Mouse (Mus musculus): ENCODE results near the gene Rps11.

Gene Rps11

GRCm38 (mm10) chr7:45082401-45083299, 41.6 kb downstream of the Rps11 start:
- peak; percentile 78 for DNase-seq

GRCm38 (mm10) chr7:45081016-45081415, 43.2 kb downstream of the Rps11 start:
- no peak for DNase-seq

GRCm38 (mm10) chr7:45079856-45080255, 44.4 kb downstream of the Rps11 start:
- DNase-seq: peak; percentile 95

- peak; percentile 89 for DNase-seq
These were observed 45.7 kb downstream of the Rps11 start for GRCm38 (mm10) chr7:45078513-45078912.

GRCm38 (mm10) chr7:45077829-45078228, 46.4 kb downstream of the Rps11 start:
- no peak for DNase-seq

GRCm38 (mm10) chr7:45077322-45077721, 46.9 kb downstream of the Rps11 start:
- DNase-seq: no peak

- no peak for DNase-seq
These were observed 47.7 kb downstream of the Rps11 start for GRCm38 (mm10) chr7:45076501-45076900.

- no peak for DNase-seq
These were observed 48.8 kb downstream of the Rps11 start for GRCm38 (mm10) chr7:45075405-45075804.

GRCm38 (mm10) chr7:45073949-45074348, 50.3 kb downstream of the Rps11 start:
- no peak for DNase-seq

GRCm38 (mm10) chr7:45073171-45073707, 51.0 kb downstream of the Rps11 start:
- no peak for DNase-seq

All from kidney, postnatal 10 days (tissue).